Mouse (Mus musculus) adrenal gland, postnatal 4 days (tissue): Measurements from ENCODE around the gene Tspan14. TPM values are rescaled to one million over a fixed set of nuclear protein-coding genes. Genes with fewer than 3 reads are reported as not detected.

ENCODE experiments used
- DNase-seq, 2 experiments: peaks; one replicate each; pipeline ENCODE4 v3.0.0; 2021 to 2022; ENCODE audit warnings: low spot score in 2 of 2, mixed read lengths in 2 of 2
- long read RNA-seq, 2 experiments: library from polyadenylated mRNA; stranded (forward); transcript quantifications; one replicate each; pipeline ENCODE4 v2.0.0; 2021
- total RNA-seq, 2 experiments: library from RNA; stranded (reverse); gene quantifications; 2 replicates each; pipeline ENCODE4 v1.2.3; 2021

Tspan14 gene
- 10 to 100 TPM; 54.0 to 57.9 TPM for total RNA-seq
- long read RNA-seq, experiment 1, transcript Tspan14-201 (9 exons, 2,475 nt), result major isoform, 38 of 44 reads
- long read RNA-seq, experiment 1, partial matches to known transcripts, result 1 of 44 reads
- long read RNA-seq, experiment 1, other reads (novel, unspliced or antisense), result 5 of 44 reads
- long read RNA-seq, experiment 2, transcript Tspan14-201 (9 exons, 2,475 nt), result major isoform, 64 of 87 reads
- long read RNA-seq, experiment 2, partial matches to known transcripts, result 3 of 87 reads
- long read RNA-seq, experiment 2, other reads (novel, unspliced or antisense), result 20 of 87 reads

DNA sequence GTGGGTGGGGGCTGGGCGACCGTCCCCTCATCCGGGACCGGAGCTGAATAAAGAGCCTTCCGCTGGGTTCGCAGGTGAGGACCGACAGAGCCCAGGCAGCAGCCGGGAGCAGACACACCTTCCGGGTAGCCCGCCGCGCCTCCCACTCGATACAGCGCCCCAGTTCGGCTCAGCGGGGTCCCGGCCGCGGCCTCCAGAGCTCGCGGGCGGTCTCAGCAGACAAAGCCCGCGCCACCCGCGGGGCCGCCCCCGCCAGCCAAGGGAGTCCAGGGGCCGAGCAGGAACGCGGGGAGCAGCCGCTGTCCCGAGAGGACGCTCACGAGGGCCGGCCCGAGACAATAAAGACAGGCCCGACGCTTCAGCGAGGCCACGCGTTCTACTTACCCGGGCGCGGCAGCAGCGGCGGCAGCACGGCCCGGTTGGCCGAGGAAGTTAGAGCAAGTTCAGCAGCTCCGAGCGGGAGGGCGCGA, at the start of gene Tspan14:
Gene Tspan14 (minus strand): TSS at position 416 of the 470 bp plus-strand sequence.
- no peak for DNase-seq

DNA sequence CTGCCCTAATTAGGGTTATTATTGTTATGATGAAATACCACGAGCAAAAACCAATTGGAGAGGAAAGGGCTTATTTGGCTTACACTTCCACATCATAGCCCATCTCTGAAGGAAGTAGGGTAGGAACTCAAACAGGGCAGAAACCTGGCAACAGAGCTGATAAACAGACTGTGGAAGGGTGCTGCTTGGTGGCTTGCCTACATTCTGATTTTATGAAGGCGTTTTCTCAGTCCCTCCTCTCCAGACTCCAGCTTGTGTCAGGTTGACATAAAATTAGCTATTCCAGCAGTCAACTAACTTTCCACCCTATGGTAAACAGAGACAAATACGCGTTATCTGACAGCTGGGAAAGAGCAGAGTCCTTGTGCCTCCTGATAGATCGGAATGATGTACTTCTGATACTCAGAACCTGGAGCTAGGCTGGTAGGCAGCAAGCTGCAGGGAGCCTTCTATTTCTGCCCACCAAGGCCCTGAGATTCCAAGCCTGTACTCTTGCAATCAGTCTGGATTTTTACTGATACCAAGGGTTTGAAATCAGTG, 48.2 kb upstream of the Tspan14 start:
- no peak for DNase-seq

GRCm38 (mm10) chr14:41013630-41014613, 47.3 kb upstream of the Tspan14 start, which contains the start of gene Fam213a:
TSS of gene Fam213a (minus strand) at chr14:41013788.
- DNase-seq, result peak; percentile 72 to 76

GRCm38 (mm10) chr14:41013143-41013542, 46.5 kb upstream of the Tspan14 start:
- no peak for DNase-seq

DNA sequence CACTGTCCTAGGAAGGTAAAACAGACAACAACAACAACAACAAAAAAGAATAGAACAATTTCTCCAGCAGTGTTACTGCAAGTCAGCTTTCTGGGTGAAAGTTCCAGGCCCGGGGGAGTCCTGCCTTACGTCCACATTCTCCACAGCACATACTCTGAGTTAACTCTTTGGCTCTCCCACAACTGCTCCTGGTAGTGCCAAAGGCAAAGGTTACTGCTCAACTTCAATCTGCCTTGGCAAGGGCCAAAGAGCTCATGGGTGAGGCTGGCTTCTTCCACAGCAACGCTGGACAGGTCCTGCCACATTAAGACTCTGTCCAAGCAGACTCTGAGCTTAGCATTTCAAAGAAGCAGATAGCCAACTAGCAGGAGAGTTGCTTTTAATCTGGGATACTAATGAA, 45.3 kb upstream of the Tspan14 start:
- DNase-seq, result no peak

DNA sequence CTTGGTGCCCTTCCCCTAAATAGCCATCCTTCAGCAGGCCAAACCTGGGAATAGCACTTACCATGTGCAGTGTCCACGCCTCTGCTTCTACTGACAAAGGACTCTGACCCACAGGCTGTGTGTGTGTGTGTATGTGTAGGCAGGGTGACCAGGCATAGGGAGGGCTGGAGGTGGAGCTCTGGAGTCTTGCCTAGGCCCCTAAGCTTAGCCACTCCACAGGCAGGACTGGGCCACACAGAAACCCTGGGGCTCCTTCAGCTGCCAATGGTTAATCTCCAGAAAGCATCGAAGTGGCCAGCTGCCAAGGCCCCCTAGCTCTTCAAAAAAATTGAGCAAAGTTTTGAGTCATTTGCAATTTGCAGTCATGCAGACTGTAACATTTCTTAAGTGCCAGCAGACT, 41.5 kb upstream of the Tspan14 start:
- no peak for DNase-seq

GRCm38 (mm10) chr14:41007641-41008040, 41.0 kb upstream of the Tspan14 start:
- no peak for DNase-seq

DNA sequence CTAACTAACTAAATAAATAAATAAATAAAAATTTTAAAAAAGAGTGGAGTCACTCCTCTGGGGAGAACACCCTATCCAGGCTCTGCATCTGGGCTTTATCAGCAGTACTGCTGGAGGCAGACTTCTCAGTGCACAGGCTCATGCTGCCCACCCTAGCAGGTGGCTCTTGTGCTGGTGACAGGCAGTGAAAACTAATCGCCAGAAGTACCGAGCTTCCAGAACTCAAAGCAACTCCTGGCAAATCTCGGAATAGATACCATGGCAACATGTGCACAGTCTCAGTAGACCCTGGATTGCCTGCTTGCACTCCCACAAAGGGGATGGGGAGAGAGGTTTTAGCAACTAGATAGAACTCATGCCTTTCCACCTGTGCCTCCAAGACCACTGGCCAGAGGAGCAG, 40.3 kb upstream of the Tspan14 start:
- DNase-seq, result no peak

GRCm38 (mm10) chr14:41006263-41006662, 39.7 kb upstream of the Tspan14 start:
- no peak for DNase-seq

DNA sequence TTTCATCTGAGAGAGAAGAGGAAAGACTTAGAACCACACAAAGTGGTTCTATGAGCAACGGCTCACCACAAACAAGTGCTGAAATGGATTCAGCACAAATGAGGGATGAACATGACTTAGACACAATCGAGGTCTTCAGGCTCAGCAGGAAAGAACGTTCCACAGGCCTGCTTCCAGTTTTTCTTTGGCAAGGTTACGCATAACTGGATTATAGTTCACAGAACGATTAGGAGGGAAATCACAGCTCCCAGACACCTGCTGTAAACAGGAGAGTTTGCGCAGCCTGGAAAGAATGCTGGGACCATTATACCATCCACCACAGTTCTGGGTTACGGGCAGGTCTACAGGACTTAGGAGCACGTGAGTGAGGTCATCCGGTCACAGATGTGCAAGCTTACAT, 39.1 kb upstream of the Tspan14 start:
- DNase-seq, result no peak

DNA sequence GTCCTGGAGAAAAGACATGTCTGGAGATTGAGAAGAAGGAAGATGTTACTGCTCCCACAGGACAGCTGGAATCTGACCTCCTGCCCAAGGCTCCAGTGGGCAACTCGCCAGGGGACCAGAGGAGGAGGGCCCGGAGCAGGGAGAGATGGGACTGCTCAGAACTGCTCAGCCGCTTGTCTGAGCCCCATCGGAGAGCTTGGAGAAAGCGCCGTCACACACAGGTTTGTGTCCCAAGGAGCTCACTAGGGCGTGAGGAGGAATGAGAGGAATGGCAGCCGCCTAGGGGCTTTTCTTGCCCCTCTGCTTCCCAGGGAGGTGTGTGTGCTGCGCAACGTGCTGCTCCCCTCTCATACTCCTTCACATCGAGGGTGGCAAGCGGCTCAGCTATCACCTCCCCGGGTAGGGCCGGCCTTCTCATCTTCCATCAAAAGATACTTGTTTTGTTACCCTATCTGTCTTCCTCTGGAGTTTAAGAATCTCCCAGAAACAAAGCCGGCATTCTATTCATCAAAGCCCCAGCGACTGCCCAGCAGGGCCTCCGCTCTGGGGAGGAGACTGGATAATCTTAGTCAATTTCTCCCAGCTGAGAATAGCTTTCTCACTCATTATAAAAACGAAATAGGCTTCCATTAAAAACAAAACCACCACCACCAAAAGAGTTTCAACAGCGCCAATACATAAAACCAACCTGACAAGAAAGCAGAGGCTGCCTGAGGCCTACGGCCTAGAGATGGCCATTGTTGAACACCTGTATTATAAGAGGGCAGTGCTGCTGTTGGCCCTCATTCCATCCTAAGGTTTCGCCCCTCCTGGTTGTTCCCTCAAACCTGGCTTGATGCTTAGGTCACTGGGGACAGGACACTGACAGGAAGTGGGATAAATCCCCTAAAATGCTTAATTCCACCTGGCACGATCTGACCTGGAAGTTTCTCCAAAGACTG, 37.9 kb upstream of the Tspan14 start:
- DNase-seq, result peak; percentile 22 to 52

DNA sequence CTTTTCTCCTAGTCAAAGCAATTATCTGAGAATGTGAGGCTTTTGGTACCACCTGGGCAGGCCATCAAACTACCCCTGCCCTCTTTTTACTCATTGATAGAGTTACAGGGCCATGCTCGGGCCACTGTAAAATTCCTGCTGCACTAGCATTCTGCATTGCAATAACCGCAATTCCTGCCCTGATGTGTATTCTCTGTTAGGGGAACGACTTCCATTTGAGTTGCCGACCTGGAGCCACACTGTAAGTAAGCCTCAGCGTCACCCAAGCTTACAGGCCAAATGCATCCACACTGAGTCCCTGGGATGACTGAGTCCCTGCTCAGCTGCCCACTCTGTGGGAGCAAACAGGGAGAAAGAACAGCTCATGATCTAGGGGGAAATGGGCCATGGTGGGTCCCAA, 35.0 kb upstream of the Tspan14 start:
- no peak for DNase-seq

GRCm38 (mm10) chr14:41000801-41001200, 34.2 kb upstream of the Tspan14 start:
- DNase-seq, result no peak

DNA sequence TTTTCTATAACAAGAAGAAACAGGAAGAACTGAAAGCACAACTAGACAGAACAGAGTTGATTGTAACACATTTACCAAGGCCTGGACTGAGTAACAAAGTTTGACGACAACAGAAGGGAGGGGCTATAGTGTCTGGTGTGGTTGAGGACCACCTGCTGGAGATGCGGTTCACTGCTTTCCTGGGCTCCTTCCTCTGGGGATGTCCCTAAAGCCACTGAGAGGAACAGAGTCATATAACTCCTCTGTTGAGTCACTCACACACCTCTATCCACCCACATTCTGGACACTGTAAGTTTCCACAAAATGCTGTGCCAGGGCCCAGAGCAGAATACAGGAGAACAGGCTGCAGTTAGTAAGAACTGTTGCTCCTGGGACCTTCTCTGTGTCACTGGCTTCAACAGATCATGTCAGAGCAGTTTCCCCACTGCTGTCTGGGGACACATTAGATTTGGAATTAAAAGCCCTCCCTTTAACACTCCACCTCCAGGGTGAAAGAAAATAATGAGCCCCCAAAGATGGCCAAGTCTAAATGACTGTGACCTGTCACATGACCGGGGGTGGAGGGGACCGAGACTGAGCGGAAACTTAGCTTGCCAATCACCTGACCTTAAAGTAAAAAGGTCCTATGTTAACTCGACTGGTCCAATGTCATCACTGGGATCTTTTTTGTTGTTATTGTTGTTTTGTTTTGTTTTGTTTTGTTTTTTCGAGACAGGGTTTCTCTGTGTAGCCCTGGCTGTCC, 33.5 kb upstream of the Tspan14 start:
- no peak for DNase-seq

- DNase-seq, result no peak
These were observed 29.6 kb upstream of the Tspan14 start for GRCm38 (mm10) chr14:40996171-40996570.

DNA sequence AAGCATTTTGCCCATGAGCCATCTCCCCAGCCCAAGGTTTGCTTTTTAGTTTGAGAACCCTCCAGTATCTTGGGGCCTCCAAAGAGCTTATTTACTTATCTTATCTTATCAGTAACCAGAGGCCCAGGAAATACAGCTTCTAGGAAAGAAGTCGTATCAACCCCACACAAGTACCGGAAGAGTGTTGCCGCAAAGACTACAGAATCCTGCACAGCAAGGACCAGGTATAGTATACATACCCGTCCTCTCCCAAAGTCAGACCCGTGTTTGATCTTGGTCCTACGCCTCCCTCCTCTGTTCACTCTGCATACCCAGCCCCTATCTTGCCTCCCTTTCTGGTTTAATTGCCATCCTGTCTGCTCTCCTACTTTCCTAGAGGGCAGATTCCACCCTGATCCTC, 25.9 kb upstream of the Tspan14 start:
- DNase-seq, result no peak

GRCm38 (mm10) chr14:40988780-40989179, 22.2 kb upstream of the Tspan14 start:
- DNase-seq, result no peak

- DNase-seq, result no peak
These were observed 20.6 kb upstream of the Tspan14 start for GRCm38 (mm10) chr14:40987184-40987583.

DNA sequence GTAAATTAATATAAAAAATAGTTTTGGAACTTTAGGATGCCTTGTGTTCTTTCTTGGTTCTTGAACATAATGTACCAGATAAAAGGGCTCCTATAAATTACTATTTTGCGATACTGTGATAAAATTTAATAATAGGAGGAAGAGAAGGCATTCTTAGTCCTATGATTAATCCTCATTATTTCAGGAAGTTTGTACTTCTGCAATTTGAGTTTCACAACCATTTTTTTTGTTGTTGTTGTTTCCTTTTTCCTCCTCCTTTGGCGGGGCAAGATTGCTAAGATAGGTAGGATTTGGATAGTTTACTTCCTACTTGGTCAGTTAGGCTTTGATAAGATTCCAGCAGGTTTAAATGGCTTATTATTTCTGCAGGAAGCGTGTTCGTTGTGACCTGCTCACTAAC, 19.0 kb upstream of the Tspan14 start:
- no peak for DNase-seq

GRCm38 (mm10) chr14:40979723-40980122, 13.1 kb upstream of the Tspan14 start:
- DNase-seq, result no peak
